Mouse (Mus musculus): ENCODE measurements around the gene Zfp93. TPM values are rescaled to one million over a fixed set of nuclear protein-coding genes. Genes with fewer than 3 reads are reported as not detected.

The Zfp93 gene
- polyA plus RNA-seq, 1 experiment from 2014 or later = 8.7 TPM

- Histone ChIP-seq H3K27me3 (0 out of 2 replicates have a peak, but pooled peaks cover 2% of the 10 kb centered on the region), H3K4me1 (0 out of 2 replicates have a peak, but pooled peaks cover 4% of the 10 kb centered on the region), H3K4me2 (replicated peaks) (peak overlapping the region; percentile 49), H3K4me3 (no peak overlapping the region), H3K27ac (no peak overlapping the region), H3K9ac (no peak overlapping the region), H3K9me3 (replicated peaks) (peaks cover 8% of the 10 kb centered on the region), H3K36me3 (no peaks in the 10 kb centered on the region)
- no peak for ATAC-seq (ENCODE audit: low FRiP score)
- 92% methylated on average over 6 of the region's 6 CpGs for WGBS
Observed at GRCm38 (mm10) chr7:24325197-24325596, 55.0 kb downstream of the Zfp93 start.

- no peaks in the 10 kb centered on the region for H3K36me3 ChIP-seq
- H3K27ac ChIP-seq = no peak overlapping the region
- 6% methylated on average over 13 of the region's 13 CpGs for WGBS
- H3K4me2 ChIP-seq (replicated peaks) = peak overlapping the region; percentile 49
- ATAC-seq (ENCODE audit: low FRiP score) = peak; percentile 81
- 0 out of 2 replicates have a peak, but pooled peaks cover 4% of the 10 kb centered on the region for H3K4me1 ChIP-seq
- peak overlapping the region; percentile 28 for H3K4me3 ChIP-seq
- H3K9me3 ChIP-seq (replicated peaks) = peaks cover 8% of the 10 kb centered on the region
- 0 out of 2 replicates have a peak, but pooled peaks cover 2% of the 10 kb centered on the region for H3K27me3 ChIP-seq
- peak overlapping the region; percentile 49 for H3K9ac ChIP-seq
Observed at GRCm38 (mm10) chr7:24325675-24326128, 55.5 kb downstream of the Zfp93 start.

- no peak overlapping the region; the same call in 1 of the 2 replicates for H3K27ac ChIP-seq
- H3K9me3 ChIP-seq (replicated peaks) = peaks cover 8% of the 10 kb centered on the region
- peak; percentile 76 for ATAC-seq (ENCODE audit: low FRiP score)
- H3K4me2 ChIP-seq (replicated peaks) = peak overlapping the region; percentile 49
- peak overlapping the region; percentile 28 for H3K4me3 ChIP-seq
- peak overlapping the region; percentile 49; the same call in 1 of the 2 replicates for H3K9ac ChIP-seq
- no peaks in the 10 kb centered on the region for H3K36me3 ChIP-seq
- 43% methylated on average over 20 of the region's 20 CpGs for WGBS
- H3K4me1 ChIP-seq = 0 out of 2 replicates have a peak, but pooled peaks cover 4% of the 10 kb centered on the region
- H3K27me3 ChIP-seq = no peaks in the 10 kb centered on the region
Observed at GRCm38 (mm10) chr7:24326273-24327135, 56.3 kb downstream of the Zfp93 start.

Other genes starting within 250 kb of the Zfp93 start
- gene Vmn1r183, start 217.2 kb upstream of the Zfp93 start, polyA plus RNA-seq (2016; fragmentation: Nextera tagmentation; extraction: Ambion mirVana) = not detected in 2 replicates
- gene Zfp180, start 188.5 kb upstream of the Zfp93 start, polyA plus RNA-seq (2016; fragmentation: Nextera tagmentation; extraction: Ambion mirVana) = 32.4 and 32.5 TPM in 2 replicates
- 7.6 and 9.3 TPM in 2 replicates for gene Zfp112, start 158.1 kb upstream of the Zfp93 start, polyA plus RNA-seq (2016; fragmentation: Nextera tagmentation; extraction: Ambion mirVana)
- gene Zfp235, start 136.3 kb upstream of the Zfp93 start, polyA plus RNA-seq (2016; fragmentation: Nextera tagmentation; extraction: Ambion mirVana) = 19.2 TPM in 2 replicates
- gene Zfp114, start 95.4 kb upstream of the Zfp93 start, polyA plus RNA-seq (2016; fragmentation: Nextera tagmentation; extraction: Ambion mirVana) = 4.8 and 5.2 TPM in 2 replicates
- 9.3 and 10.4 TPM in 2 replicates for gene Zfp111, start 59.0 kb upstream of the Zfp93 start, polyA plus RNA-seq (2016; fragmentation: Nextera tagmentation; extraction: Ambion mirVana)
- gene Zfp109, start 32.9 kb upstream of the Zfp93 start, polyA plus RNA-seq (2016; fragmentation: Nextera tagmentation; extraction: Ambion mirVana) = 4.9 and 5.5 TPM in 2 replicates
- 4.4 and 5.4 TPM in 2 replicates for gene Zfp108, start 15.6 kb upstream of the Zfp93 start, polyA plus RNA-seq (2016; fragmentation: Nextera tagmentation; extraction: Ambion mirVana)
- 45.0 and 46.4 TPM in 2 replicates for gene Zfp61, start 30.8 kb downstream of the Zfp93 start, polyA plus RNA-seq (2016; fragmentation: Nextera tagmentation; extraction: Ambion mirVana)
- 15.6 and 18.2 TPM in 2 replicates for gene Zfp94, start 46.2 kb downstream of the Zfp93 start, polyA plus RNA-seq (2016; fragmentation: Nextera tagmentation; extraction: Ambion mirVana)
- gene Tescl, start 63.5 kb downstream of the Zfp93 start, polyA plus RNA-seq (2016; fragmentation: Nextera tagmentation; extraction: Ambion mirVana) = not detected in 2 replicates
- gene Lypd5, start 78.8 kb downstream of the Zfp93 start, polyA plus RNA-seq (2016; fragmentation: Nextera tagmentation; extraction: Ambion mirVana) = not detected in 2 replicates
- 2.1 and 2.4 TPM in 2 replicates for gene Kcnn4, start 99.8 kb downstream of the Zfp93 start, polyA plus RNA-seq (2016; fragmentation: Nextera tagmentation; extraction: Ambion mirVana)
- 28.9 and 29.5 TPM in 2 replicates for gene Smg9, start 129.2 kb downstream of the Zfp93 start, polyA plus RNA-seq (2016; fragmentation: Nextera tagmentation; extraction: Ambion mirVana)
- gene Irgc1, start 181.9 kb downstream of the Zfp93 start, polyA plus RNA-seq (2016; fragmentation: Nextera tagmentation; extraction: Ambion mirVana) = not detected in 2 replicates
- 0.59 and 0.95 TPM in 2 replicates for gene Plaur, start 192.1 kb downstream of the Zfp93 start, polyA plus RNA-seq (2016; fragmentation: Nextera tagmentation; extraction: Ambion mirVana)
- gene Cadm4, start 211.6 kb downstream of the Zfp93 start, polyA plus RNA-seq (2016; fragmentation: Nextera tagmentation; extraction: Ambion mirVana) = 41.3 and 42.3 TPM in 2 replicates
- 155 and 160 TPM in 2 replicates for gene Zfp428, start 236.6 kb downstream of the Zfp93 start, polyA plus RNA-seq (2016; fragmentation: Nextera tagmentation; extraction: Ambion mirVana)
- gene AC161166.1, start 242.0 kb downstream of the Zfp93 start, polyA plus RNA-seq (2016; fragmentation: Nextera tagmentation; extraction: Ambion mirVana) = 1.9 TPM in 2 replicates

Data from hindbrain, embryonic 12.5 days (tissue).